Mouse (Mus musculus) layer of hippocampus, postnatal 25 days (tissue): ENCODE results near the gene Sh3gl1. TPM values are rescaled to one million over a fixed set of nuclear protein-coding genes. Genes with fewer than 3 reads are reported as not detected.
A peak's percentile ranks its signal among the peaks of the same experiment; 100 is the strongest.

Experiments used
- DNase-seq, 2 experiments: peaks; one replicate each; pipeline ENCODE4 v3.0.0; 2022; ENCODE audit warnings: mixed read lengths in 2 of 2, low spot score in 1 of 2; ENCODE audit errors: extremely low spot score in 1 of 2
- total RNA-seq, 2 experiments: library from RNA; stranded (reverse); gene quantifications; 2 replicates each; pipeline ENCODE4 v1.2.3; 2021

Gene Sh3gl1
- total RNA-seq, 2 experiments from 2014 or later: 63.1 to 64.0 TPM

DNA sequence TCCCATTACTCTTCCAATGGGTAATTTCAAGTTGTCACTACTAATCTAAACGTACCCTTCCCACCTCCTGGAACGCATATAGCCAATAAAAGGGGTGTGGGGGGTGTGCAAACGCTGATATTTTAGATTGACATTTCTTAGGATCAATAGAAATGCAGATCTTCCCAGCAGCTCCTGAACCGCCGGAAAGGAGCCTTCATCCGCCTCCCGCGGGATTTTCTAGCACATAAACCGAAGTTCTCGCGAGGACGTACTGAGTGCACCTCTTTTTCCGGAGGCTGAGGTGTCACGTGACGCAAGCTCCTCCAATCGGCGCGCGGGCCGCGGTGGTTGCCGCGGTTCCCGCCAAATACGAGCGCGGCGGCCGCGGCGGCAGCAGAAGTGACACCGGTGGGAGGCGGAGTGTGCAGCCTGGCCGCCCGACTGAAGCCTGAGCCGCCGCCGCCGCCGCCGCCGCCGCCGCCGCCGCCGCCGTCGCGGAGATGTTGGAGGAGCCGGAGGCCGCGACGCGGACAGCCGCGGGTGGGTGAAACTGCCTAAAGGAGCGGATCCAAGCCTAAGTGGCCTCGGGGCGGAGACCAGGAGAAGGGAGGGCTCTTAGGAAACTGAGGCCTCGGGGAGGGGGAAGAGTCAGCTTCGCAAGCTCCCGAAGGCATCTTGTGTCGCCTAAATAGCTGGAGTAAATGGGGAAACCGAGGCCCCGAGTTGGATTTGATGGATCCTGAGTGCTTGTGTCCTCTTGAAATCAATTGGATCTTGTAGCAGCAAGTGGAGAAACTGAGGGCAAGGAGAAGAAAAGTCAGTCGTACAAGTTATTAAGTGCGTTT lies 3.8 kb upstream of the Sh3gl1 start, which contains the start of gene Chaf1a:
TSS of gene Chaf1a (plus strand) at position 410 of the 827 bp plus-strand sequence.
- DNase-seq: peak; percentile 85 to 89

DNA sequence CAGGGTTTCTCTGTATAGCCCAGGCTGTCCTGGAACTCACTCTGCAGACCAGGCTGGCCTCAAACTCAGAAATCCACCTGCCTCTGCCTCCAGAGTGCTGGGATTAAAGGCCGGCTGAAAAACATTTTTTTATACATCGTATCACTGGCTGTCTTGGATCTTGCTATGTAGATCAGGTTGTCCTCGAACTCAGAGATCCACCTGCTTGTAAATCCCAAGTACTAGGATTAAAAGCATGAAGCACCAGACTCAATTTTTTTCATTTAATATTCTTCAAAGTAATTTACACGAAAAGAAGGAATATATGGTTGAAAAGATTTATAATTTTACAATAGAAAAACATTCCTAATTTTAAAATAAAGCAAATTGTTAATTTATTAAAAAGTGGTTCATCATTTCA lies 2.9 kb upstream of the Sh3gl1 start:
- no peak for DNase-seq

DNA sequence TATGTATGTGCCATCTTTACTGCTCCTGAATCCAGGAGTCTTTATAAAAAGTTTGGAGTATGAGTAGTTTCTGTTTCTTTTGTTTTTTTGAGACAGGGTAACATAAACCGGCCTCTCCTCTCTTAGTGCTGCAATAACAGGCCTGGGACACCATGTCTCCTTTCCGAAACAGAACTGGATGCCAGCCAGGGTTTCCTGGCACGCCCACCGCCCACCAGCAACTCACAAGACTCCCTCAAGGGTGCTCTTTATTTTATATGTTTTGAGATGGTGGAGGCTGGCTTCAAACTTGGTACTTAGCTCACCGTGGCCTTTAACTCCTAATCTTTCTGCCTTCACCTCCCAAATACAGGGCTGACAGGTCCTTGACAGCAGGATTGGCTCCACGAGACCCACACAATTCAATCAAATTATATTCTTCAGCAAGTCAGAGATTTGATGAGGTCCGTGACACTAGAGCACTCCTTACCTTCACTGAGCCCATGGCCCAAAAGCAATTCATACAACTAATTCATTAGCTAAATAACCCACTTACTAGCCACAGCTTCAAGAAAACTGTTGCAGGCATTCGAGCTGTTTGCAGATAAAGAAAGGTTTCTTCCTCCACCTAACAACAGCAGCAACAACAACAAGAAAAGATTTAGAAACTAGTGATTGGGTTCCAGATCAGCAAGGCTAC lies 2.3 kb upstream of the Sh3gl1 start:
- no peak for DNase-seq

DNA sequence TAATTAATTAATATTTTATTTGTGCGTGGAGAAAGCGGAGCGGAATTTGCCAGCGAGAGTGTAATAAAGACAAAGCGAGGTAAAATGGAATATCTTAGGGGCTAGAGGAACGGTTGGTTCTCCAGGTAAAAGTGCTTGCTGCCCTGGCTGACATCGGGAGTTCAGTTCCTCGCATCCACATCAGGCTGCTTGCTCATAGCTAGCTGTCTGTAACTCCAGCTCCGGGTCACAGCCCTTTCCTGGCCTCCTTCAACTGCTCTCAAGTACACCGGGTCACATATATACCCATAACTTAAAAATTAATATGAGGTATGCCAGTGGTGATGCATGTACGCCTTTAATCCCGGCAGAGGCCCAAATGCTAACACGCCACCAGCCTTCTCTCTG lies 459 bp upstream of the Sh3gl1 start:
- DNase-seq: no peak

DNA sequence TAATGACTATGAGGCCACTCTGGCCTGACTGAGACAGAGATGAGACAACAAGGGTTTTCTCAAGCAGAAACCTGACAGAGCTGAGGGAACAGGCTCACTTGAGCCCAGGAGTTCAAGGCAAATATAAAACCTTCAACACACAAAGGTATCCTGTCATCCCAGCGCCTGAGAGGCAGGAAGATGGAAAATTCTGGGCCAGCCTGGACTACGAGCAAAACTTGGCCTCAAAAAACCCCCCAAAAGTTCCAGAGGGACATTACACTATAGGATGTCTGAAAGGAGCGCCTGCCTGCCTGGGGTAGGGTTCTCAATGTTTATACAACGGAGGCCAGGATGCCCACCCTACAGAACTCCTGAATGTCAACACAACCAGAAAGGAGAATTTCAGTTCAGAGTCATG lies 1.2 kb downstream of the Sh3gl1 start:
- no peak for DNase-seq

DNA sequence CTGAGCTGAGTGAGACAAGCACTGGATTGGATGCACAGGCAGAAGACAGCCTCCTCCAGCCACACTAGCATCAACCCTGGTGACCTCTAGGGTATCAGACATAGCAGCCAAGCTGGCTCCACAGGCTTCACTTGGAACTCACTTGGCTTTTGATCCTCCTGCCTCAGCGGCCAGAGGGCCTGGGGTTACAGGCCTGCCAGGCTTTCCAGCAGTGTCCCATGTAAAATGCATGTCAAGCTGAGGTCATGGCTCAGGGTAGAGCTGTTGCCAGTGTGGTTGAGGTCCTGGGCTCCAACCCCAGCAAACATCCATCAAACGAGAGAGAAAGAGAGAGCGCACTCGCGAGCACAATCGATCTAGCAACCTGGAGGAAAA lies 1.7 kb downstream of the Sh3gl1 start:
- DNase-seq: no peak

DNA sequence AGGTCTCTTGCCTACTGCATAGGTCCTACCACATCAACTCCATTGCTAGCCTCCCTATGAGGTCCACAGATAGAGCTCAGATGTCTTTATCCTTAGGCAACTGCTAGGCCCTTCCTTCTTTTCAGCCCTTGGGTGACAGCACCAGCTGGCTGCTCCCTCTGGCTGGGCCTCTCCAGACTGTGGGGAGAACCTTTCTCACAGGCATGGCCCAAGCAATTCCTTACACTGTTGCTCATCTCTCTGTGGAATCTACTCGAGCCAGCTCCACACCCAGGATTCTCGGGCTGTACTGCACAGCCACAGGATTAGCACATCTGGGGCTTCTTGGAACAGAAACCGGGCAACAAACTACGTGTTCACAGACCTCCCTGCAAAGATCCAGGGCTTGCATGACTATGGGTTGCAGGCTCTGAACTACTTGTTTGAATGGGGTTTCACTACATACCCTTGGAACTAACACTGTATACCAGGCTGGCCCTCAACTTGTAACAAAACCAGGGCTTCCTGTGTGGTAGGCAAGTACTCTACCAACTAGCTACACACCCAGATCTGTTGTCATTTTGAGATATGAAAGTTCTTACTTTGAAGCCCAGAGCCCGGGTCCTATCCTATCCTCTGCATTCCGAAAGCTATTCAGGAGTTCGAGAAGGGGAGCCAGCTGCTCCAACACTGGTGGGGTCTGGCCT lies 2.3 kb downstream of the Sh3gl1 start:
- no peak for DNase-seq

DNA sequence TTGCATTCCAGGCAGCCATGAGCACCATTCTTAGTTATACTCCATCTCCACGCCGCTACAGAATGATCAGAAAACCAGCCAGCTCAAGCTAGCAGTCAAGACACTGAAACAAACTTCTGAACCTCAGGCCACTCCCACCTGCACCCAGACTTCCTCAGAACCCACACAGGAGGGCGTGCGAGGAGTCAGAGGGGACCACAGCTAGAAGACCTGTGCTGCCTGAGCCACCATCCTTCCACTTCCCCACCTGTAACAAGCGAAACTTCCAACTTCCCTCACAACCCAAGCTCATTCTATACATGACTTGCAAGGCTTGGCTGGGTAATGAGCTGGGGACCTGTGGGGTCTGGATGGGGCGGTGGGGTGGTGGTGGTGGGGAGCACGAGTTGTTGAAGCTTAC lies 3.6 kb downstream of the Sh3gl1 start:
- DNase-seq: no peak

DNA sequence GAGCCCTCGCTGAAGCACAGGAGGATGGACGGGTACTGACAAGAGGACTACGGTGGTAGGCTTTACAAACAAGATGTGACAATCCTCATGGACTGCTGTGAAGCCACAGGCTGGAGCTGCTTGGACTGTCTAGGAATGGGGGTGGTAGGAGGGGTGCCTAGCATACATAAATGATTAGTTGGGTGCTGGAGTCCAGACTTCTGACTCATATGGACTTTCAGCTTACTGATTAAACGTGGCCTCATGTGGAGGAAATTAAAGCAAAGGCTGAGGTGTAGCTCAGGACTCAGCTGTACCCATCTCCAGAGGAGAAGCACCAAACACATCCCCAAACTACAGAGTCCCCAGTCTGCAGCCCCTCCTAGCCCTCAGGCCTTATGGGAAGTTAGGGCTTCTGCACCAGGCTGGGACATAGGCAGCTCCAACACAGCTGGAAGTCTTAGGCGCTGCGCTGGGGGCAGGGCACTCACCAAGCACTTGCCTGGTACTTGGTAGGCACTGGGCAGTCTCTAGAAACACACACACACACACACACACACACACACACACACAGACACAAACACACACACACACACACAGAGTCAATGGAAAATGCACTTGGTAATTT lies 4.2 kb downstream of the Sh3gl1 start:
- no peak for DNase-seq

DNA sequence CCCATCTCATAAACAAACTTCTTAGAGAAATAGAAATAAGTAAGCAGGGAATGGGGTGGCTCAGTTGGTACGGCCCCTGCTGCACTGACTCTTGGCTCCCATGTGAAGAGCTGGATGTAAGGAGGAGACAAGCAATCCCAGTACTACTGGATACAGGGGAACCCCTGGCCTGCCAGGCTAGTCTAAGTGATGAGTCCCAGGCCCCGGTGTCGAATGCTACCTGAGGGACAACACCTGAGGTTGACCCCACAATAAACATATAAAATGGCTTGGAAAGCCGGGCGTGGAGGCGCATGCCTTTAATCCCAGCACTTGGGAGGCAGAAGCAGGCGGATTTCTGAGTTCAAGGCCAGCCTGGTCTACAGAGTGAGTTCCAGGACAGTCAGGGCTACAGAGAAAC lies 5.0 kb downstream of the Sh3gl1 start:
- no peak for DNase-seq

DNA sequence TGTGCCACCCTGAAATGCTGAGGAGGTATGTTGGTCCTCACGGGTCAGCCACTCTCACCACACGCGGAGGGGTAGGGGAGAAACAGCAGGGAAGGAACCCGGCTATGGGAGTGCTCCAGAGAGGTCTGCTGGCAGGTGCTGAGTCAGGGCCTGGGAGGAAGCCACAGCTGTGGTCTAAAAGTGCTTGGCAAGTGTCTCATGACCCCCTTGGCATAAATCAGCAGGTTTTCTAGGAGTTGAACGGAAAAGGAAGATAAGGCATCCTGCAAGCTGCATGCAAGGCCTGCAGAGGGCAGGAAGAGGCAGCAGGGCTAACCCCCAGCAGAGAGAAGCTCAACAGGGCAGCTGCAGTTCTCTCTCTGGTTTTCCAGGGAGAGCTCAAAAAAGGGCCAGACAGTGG lies 5.5 kb downstream of the Sh3gl1 start:
- DNase-seq: no peak

DNA sequence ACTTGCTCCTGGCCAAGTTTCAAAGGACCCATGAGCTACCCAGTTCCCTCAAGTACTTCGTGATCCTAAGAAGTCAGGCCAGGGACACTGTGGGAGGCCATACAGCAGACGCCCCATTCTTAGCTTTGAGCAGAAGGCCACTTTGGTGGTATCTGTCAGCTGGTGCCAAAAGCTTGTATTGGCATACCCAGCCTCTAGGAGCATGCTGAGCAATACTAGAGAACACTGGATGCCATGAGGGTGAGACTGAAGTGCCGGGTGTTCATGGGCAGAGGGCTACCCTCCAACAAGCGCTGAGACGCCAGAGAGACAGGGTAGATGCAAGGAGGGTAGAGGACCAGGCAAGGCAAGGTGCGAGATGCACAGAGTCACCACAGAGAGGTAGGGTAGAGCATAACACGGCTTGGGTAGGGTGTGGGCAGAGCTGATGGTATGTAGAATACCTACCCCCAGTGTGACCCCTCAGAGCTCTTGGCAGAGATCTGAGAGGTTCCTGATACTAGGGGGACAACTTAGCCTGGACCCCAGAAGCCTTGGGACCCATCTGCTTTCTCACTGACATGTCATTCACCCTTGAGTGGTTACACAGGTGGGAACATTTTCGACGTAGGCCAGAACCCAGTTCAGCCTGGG lies 6.1 kb downstream of the Sh3gl1 start:
- DNase-seq: no peak

DNA sequence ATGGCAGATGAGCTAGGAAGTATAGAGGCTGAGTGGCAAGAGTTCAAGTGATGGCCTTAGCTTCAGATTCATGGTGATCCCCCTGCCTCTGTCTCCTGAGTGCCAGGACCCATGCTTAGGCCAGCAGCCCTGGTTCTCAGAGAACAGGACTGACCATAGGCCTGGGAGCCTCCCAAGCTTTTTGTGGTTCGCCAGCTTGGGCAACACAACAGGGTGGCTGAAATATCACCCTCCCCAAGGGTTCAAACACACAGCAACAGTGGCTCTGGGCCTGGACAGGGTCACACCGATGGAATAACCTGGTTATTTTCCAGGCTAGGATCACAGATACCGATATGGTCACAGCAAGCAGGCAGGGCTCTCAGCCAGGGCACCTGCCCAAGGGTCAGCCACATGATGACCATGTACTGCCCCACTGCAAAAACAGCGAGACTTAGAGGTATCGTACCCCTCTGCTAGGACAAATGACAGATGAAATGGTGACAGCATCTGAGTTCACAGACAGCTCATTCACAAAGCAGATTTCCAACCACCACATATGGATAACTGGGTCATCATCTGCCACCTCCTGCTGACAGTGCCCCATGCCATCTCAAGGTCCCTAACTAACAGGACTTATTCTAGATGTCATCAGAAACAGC lies 8.5 kb downstream of the Sh3gl1 start:
- DNase-seq: no peak

DNA sequence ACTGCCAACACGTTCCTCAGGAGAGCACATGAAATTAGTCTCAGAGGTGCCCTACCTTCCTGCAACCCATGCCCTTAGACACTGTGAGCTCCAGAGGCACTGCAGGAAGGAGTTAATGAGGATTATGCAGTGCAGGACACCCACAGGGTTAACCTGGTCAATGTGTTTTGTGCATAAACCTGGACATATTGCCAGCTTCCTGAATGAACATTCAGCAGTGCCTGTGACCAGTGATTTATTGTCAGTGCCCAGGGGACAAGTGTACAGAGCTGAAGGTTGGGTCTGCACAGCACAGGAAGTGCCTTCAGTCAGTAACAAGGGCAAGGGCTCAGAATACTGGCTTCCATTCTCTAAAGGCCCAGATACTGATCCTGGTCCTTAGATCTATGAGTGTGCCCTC lies 9.6 kb downstream of the Sh3gl1 start:
- no peak for DNase-seq

DNA sequence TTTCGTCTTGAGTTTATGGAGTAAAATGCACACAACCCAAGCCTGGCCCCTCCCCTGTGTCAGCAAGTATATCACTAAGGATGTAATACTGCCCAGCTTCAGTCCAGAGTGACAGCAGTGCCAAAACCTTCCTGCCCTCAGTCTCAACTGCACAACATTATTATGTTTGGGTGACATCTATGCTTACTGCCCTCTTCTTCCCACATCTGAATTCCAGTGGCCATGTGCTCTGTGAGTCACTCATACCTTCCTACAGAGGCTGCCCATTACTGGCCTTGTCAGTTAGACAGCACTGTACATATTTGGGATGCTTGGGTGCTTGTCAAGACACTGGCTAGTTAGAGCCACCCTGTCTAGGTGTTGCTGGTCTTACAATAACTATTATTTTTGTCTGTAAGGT lies 10.1 kb downstream of the Sh3gl1 start:
- no peak for DNase-seq

DNA sequence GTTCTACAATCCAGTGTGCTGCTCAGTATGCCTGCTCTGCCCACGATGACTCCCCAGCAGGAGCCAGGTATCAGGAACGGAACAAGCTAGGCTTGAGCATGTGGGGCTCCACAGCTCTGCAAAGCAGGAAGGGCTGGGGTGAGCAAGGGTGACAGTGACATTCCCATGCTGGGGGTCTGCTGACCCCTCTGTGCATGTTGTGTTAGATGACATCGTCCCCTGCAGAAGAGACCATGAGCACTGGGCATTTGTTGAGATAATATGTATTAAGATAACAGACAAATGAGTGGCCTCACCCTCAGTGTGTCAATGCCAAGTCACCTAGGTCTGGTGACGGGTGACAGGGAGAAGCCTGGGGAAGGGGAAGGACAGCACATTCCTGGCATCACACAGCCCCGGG lies 11.5 kb downstream of the Sh3gl1 start:
- DNase-seq: no peak

DNA sequence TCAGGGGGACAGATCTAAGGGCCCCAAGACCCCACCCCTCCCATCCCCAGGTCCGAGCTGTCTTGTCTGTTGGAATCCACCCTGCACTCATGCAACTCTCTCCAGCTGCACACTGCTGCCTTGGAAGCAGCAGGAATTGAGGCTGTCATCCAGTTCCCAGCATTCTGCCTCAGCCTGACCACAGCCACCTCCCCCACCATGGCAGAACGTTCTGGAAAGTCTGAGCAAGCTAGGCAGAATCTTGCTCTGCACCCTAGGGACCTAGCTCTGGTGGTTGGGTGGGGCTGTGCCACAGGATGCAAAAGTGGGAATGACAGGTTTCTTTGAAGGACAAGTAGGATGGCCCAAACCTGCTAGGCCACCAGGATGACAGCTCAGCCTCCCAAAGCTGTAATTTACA lies 12.0 kb downstream of the Sh3gl1 start:
- no peak for DNase-seq

DNA sequence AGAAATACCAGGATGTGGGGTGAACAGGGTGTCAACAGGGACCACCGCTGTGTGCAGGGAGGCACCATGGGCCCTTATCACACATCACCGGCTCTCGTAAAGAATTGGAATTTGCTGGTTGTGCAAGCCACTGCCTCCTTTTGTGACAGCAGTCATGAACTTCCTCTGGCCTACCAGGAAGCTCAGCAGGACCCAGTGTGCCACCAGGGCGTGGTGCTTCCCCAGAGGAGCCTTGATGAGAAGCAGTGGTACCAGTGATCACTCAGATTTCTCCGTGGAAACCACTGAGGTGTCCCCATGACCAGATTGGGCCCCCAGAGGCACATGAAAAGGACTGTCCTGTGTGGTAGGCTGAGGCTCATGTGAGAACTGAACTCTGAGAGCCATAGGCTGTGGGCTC lies 13.0 kb downstream of the Sh3gl1 start:
- DNase-seq: no peak

DNA sequence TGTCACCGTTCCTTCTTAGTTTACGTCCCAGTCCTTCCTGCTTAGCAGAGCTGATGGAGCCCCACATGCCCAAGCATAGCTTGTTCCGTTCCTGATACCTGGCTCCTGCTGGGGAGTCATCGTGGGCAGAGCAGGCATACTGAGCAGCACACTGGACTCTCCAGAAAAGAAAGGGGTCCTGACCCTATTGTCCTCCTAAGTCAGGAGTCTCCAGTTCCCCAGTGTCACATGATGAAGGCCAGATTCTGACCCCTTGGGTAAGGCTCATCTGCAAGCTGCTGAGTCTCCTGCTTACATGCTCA lies 13.5 kb downstream of the Sh3gl1 start:
- no peak for DNase-seq
